Mouse (Mus musculus) neural tube, embryonic 13.5 days (tissue): ENCODE results near the gene Rhox8. TPM values are rescaled to one million over a fixed set of nuclear protein-coding genes. Genes with fewer than 3 reads are reported as not detected.
"Not testable (repeated sequence)": the region's sequence is repeated elsewhere in the genome, so short reads cannot be mapped to it uniquely, and the experiment has no call there.

Source experiments
- ATAC-seq: fragments of 200-750 bp; cut with Nextera tagmentation; 2 replicates; pipeline ENCODE4 v1.8.0; 2017; ENCODE audit warnings: low read depth, mild to moderate bottlenecking, moderate TSS enrichment, moderate library complexity
- H3K27ac ChIP-seq: fragments of 300-500 bp; sonication (generic); replicated peaks from 2 replicates; pipeline ENCODE4 v1.5.1; 2015; ENCODE audit warnings: moderate library complexity, mild to moderate bottlenecking, inconsistent platforms
- H3K27me3 ChIP-seq: fragments of 300-500 bp; sonication (generic); 2 replicates; pipeline ENCODE4 v1.6.1; 2015; ENCODE audit warnings: mild to moderate bottlenecking, inconsistent platforms
- H3K36me3 ChIP-seq: fragments of 300-500 bp; sonication (generic); 2 replicates; pipeline ENCODE4 v1.6.1; 2015; ENCODE audit warnings: mild to moderate bottlenecking, inconsistent platforms
- H3K4me1 ChIP-seq: fragments of 300-500 bp; sonication (generic); replicated peaks from 2 replicates; pipeline ENCODE4 v1.6.1; 2015; ENCODE audit warnings: inconsistent platforms
- H3K4me2 ChIP-seq: fragments of 300-500 bp; sonication (generic); 2 replicates; pipeline ENCODE4 v1.6.1; 2015; ENCODE audit warnings: inconsistent platforms, mild to moderate bottlenecking, moderate library complexity
- H3K4me3 ChIP-seq: fragments of 300-500 bp; sonication (generic); 2 replicates; pipeline ENCODE4 v1.5.1; 2015; ENCODE audit warnings: mild to moderate bottlenecking, inconsistent platforms
- H3K9ac ChIP-seq: fragments of 300-500 bp; sonication (generic); 2 replicates; pipeline ENCODE4 v1.6.1; 2015; ENCODE audit warnings: moderate library complexity, mild to moderate bottlenecking, inconsistent platforms
- H3K9me3 ChIP-seq: fragments of 300-500 bp; sonication (generic); 2 replicates; pipeline ENCODE4 v1.6.1; 2016; ENCODE audit warnings: inconsistent platforms
- WGBS: fragments of 180-500 bp; shearing (Covaris S2); methylation state at CpG from one replicate; pipeline ENCODE4 v1.1.7; 2015; 5-methylcytosine and 5-hydroxymethylcytosine counted together
- polyA plus RNA-seq: library from polyadenylated mRNA; unstranded; fragments of >200 nt; fragmentation: Nextera tagmentation; extraction: Ambion mirVana; gene quantifications from 2 replicates; pipeline ENCODE4 v1.2.1, GENCODE M21; 2015

Rhox8 gene
- not detected in 2 replicates for polyA plus RNA-seq

DNA sequence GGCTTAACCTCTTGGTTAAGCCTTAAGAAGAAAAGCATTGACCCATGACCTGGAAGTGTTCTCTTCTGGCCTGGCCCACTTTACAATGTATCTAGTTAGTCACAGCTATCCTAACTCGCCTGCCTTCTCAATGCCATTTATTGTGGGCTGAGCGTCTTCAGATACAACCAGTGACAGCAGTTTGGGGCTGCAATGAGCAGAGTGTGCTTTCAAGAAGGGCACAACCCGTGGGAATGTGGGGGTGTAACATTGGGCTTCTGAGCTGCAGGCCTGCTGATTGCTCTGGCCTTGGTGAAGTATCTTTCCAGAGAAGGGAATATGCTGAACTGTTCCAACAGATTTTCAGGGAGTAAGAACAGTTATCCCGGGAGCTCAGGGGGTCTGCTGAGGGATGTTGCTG, at the start of gene Rhox8:
Rhox8 (minus strand) TSS at position 101 of the 400 bp plus-strand sequence.
- Histone ChIP-seq H3K27me3 (no peaks in the 10 kb centered on the region), H3K9ac (no peak within 1 kb of the TSS), H3K4me2 (no peak within 1 kb of the TSS), H3K4me3 (no peak within 1 kb of the TSS), H3K27ac (no peak within 1 kb of the TSS), H3K9me3 (no peaks in the 10 kb centered on the region), H3K36me3 (no peaks in the 10 kb centered on the region), H3K4me1 (no peaks in the 10 kb centered on the region)
- 80% methylated on average over 4 of the region's 4 CpGs for WGBS
- ATAC-seq: no peak

DNA sequence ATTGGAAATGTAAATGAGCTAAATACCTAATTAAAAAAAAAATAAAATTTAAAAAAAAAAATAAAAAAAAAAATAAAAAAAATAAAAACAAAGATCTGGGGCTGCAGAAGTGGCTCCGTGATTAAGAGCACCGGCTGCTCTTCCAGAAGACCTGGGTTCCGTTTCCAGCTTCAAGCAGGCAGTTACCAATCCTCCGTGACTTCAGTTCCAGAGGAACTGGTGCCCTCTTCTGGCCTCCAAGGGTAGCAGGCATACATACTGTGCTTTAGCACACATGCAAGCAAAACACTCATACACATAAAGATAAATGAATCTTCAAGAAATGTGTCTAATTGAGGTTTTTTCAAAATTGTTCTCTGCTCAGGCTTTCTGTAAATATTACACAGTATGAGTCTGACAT, 37.6 kb upstream of the Rhox8 start:
- no peak overlapping the region for H3K9ac ChIP-seq
- no peaks in the 10 kb centered on the region for H3K9me3 ChIP-seq
- no peaks in the 10 kb centered on the region for H3K36me3 ChIP-seq
- H3K27me3 ChIP-seq: no peaks in the 10 kb centered on the region
- ATAC-seq: no peak
- H3K4me1 ChIP-seq: no peaks in the 10 kb centered on the region
- WGBS: 81% methylated on average over 4 of the region's 4 CpGs
- no peak overlapping the region for H3K4me3 ChIP-seq
- H3K27ac ChIP-seq: no peak overlapping the region
- H3K4me2 ChIP-seq: no peak overlapping the region

DNA sequence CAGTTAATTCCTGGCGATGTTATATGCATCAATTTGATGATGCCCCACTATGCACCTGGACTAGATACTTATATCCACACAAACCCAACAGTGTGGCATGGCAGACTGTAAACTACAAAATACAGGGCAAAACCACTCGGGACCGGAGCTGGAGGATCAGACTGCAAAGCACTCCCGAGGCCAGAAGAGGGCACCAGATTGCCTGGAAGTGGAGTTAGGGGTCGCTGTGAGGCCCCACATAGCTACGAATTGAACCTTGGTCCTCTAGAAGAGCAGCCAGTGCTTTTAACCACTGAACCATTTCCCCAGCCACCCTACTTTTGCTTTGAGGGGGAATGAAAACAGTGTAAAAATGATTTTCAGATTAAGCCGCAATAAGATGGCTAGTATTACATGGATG, 29.8 kb upstream of the Rhox8 start:
- H3K9me3 ChIP-seq: no peaks in the 10 kb centered on the region
- H3K27me3 ChIP-seq: no peaks in the 10 kb centered on the region
- H3K4me1 ChIP-seq: no peaks in the 10 kb centered on the region
- ATAC-seq: no peak
- H3K36me3 ChIP-seq: no peaks in the 10 kb centered on the region
- H3K27ac ChIP-seq: no peak overlapping the region
- H3K4me2 ChIP-seq: no peak overlapping the region
- WGBS: 50% methylated on average over 7 of the region's 7 CpGs
- H3K9ac ChIP-seq: no peak overlapping the region
- H3K4me3 ChIP-seq: no peak overlapping the region

DNA sequence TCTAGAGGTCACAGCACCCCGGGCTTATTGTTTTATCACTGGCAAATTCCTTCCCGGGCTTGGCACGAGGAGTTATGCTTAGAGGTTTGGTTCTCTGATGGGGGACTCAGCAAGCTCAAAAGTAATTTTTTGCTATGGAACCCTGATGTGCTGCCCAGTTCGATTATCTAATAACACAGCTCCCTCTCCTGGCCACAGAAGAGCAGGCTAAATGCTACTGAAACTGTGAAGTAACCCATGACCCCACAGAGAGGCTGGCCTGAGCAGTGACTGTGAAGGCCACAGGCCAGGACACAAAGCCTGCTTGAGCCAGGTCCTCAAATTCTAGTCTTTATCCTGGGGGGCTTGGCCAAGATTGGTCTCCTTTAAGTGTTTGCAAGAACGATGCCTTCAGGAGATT, 25.0 kb upstream of the Rhox8 start:
- Histone ChIP-seq H3K36me3 (no peaks in the 10 kb centered on the region), H3K9ac (no peak overlapping the region), H3K9me3 (no peaks in the 10 kb centered on the region), H3K4me2 (no peak overlapping the region), H3K27me3 (no peaks in the 10 kb centered on the region), H3K27ac (no peak overlapping the region), H3K4me1 (no peaks in the 10 kb centered on the region), H3K4me3 (no peak overlapping the region)
- 73% methylated on average over 5 of the region's 5 CpGs for WGBS
- no peak for ATAC-seq

DNA sequence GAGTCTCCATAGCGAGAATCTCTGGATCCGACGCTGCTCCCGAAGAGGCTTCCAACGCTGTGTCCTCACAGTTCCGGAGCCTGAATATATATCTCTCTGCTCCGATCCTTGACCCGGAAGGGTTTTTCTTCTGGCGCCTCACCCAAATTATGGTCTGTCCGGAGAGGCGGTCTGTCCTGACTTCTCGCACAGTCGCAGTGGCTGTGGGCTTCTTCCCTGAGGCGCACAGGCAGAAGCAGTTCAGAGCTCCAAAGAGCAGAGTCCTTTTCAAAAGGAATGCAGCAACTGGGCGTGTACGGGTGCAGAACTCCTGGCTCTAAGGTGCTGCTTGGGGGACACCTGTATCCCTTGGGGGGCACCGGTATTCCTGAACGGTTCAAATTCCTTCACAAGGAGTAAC, 22.9 kb upstream of the Rhox8 start, which contains the start of gene Rhox9:
Rhox9 (minus strand) TSS at position 101 of the 400 bp plus-strand sequence.
- not testable (repeated sequence) for H3K36me3 ChIP-seq, H3K4me1 ChIP-seq, ATAC-seq, H3K4me2 ChIP-seq, H3K9me3 ChIP-seq, H3K4me3 ChIP-seq, H3K9ac ChIP-seq, H3K27ac ChIP-seq, H3K27me3 ChIP-seq
- 91% methylated on average over 10 of the region's 18 CpGs for WGBS

DNA sequence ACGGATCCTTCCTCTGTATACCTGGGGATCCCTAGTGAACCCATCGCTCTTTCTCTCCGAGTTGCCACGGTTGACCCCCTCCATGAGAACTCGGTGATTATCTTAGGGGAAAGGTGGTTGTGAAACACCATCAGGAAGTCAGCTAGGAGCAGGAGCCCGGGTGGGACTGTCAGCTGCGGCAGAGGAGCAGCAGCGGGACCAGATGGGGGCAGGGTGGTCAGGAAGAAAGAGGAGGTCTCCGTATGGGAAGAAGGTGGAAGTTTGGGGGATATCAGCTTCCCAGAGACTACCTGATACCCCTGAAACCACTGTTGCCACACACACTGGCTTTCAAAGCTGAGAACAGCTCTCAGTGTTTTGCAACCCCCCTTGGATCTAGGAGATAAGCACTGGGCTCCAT, 18.4 kb upstream of the Rhox8 start, which contains the start of gene Rhox7b:
Rhox7b (minus strand) TSS at position 101 of the 400 bp plus-strand sequence.
- not testable (repeated sequence) for H3K27ac ChIP-seq, H3K27me3 ChIP-seq, H3K4me3 ChIP-seq, ATAC-seq, H3K36me3 ChIP-seq, H3K9me3 ChIP-seq, H3K9ac ChIP-seq, H3K4me1 ChIP-seq, H3K4me2 ChIP-seq
- WGBS: 85% methylated on average over 9 of the region's 9 CpGs

DNA sequence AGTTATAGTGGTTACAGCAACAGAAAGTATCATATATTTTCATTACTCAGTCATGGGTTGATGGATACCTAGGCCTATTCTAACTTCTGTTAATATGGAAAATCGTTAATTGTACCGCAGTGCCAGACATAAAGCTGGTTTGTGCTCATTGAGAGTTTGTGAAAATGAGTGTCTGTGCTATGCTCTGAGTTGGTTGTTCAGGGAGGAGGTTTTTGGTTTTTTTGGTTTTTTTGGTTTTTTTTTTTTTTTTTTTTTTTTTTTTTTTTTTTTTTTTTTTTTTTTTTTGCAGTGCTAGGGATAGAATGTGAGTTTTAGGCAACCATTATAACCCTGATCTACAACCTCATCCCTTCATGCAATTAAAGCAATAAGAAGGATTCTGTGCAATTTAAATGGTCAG, 7.1 kb downstream of the Rhox8 start:
- H3K9ac ChIP-seq: no peak overlapping the region
- H3K27me3 ChIP-seq: no peaks in the 10 kb centered on the region
- H3K27ac ChIP-seq: no peak overlapping the region
- 96% methylated on average over 2 of the region's 2 CpGs for WGBS
- no peak for ATAC-seq
- no peaks in the 10 kb centered on the region for H3K36me3 ChIP-seq
- H3K4me3 ChIP-seq: no peak overlapping the region
- no peaks in the 10 kb centered on the region for H3K4me1 ChIP-seq
- H3K9me3 ChIP-seq: no peaks in the 10 kb centered on the region
- H3K4me2 ChIP-seq: no peak overlapping the region

DNA sequence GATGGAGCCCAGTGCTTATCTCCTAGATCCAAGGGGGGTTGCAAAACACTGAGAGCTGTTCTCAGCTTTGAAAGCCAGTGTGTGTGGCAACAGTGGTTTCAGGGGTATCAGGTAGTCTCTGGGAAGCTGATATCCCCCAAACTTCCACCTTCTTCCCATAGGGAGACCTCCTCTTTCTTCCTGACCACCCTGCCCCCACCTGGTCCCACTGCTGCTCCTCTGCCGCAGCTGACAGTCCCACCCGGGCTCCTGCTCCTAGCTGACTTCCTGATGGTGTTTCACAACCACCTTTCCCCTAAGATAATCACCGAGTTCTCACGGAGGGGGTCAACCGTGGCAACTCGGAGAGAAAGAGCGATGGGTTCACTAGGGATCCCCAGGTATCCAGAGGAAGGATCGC, 47.4 kb downstream of the Rhox8 start, which contains the start of gene Rhox7a:
Rhox7a (plus strand) TSS at position 301 of the 400 bp plus-strand sequence.
- 91% methylated on average over 8 of the region's 8 CpGs for WGBS
- ATAC-seq, H3K9ac ChIP-seq, H3K36me3 ChIP-seq, H3K27ac ChIP-seq, H3K4me2 ChIP-seq, H3K4me1 ChIP-seq, H3K27me3 ChIP-seq, H3K9me3 ChIP-seq, H3K4me3 ChIP-seq: not testable (repeated sequence)

DNA sequence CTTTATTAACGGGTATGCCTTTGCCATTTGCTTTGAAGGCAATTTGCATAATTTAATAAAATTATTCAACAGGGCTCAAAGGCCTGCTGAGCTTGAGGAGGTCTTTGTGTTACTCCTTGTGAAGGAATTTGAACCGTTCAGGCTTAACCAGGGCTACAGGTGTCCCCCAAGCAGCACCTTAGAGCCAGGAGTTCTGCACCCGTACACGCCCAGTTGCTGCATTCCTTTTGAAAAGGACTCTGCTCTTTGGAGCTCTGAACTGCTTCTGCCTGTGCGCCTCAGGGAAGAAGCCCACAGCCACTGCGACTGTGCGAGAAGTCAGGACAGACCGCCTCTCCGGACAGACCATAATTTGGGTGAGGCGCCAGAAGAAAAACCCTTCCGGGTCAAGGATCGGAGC, 52.1 kb downstream of the Rhox8 start, which contains the start of gene Rhox6:
Rhox6 (plus strand) TSS at position 301 of the 400 bp plus-strand sequence.
- H3K4me2 ChIP-seq, H3K27ac ChIP-seq, H3K4me1 ChIP-seq, H3K27me3 ChIP-seq, H3K9me3 ChIP-seq, H3K9ac ChIP-seq, ATAC-seq, H3K4me3 ChIP-seq, H3K36me3 ChIP-seq: not testable (repeated sequence)
- WGBS: 84% methylated on average over 4 of the region's 12 CpGs

Other genes starting within 250 kb of the Rhox8 start
- gene Rhox2g, start 235.5 kb downstream of the Rhox8 start, polyA plus RNA-seq: not detected in 2 replicates
- not detected in 2 replicates for gene Rhox4g, start 227.6 kb downstream of the Rhox8 start, polyA plus RNA-seq
- gene Rhox3h, start 210.2 kb downstream of the Rhox8 start, polyA plus RNA-seq: not detected in 2 replicates
- gene Rhox2h, start 205.7 kb downstream of the Rhox8 start, polyA plus RNA-seq: not detected in 2 replicates
- 0.45 and 0.51 TPM in 2 replicates for gene Rhox5, start 74.1 kb downstream of the Rhox8 start, polyA plus RNA-seq
- not detected in 2 replicates for gene Rhox6, start 52.0 kb downstream of the Rhox8 start, polyA plus RNA-seq
- not detected in 2 replicates for gene Rhox7a, start 47.3 kb downstream of the Rhox8 start, polyA plus RNA-seq
- not detected in 2 replicates for gene Rhox7b, start 18.3 kb upstream of the Rhox8 start, polyA plus RNA-seq
- gene Rhox9, start 22.8 kb upstream of the Rhox8 start, polyA plus RNA-seq: not detected in 2 replicates
- not detected in 2 replicates for gene Btg1-ps1, start 139.9 kb upstream of the Rhox8 start, polyA plus RNA-seq
- gene Btg1-ps2, start 164.2 kb upstream of the Rhox8 start, polyA plus RNA-seq: not detected in 2 replicates
- not detected in 2 replicates for gene Rhox10, start 187.5 kb upstream of the Rhox8 start, polyA plus RNA-seq
- not detected in 2 replicates for gene Rhox11, start 206.2 kb upstream of the Rhox8 start, polyA plus RNA-seq
- not detected in 2 replicates for gene Rhox12, start 232.0 kb upstream of the Rhox8 start, polyA plus RNA-seq
- gene Rhox13, start 242.3 kb upstream of the Rhox8 start, polyA plus RNA-seq: not detected in 2 replicates